Mouse (Mus musculus) heart, embryonic 14.5 days (tissue): ENCODE measurements around the gene Rerg. TPM values are rescaled to one million over a fixed set of nuclear protein-coding genes. Genes with fewer than 3 reads are reported as not detected.

Experiments used
- ATAC-seq: fragments of 200-750 bp; cut with Nextera tagmentation; 2 replicates; pipeline ENCODE4 v1.8.0; 2017; ENCODE audit warnings: low read depth, moderate TSS enrichment; ENCODE audit not compliant: insufficient number of reproducible peaks, insufficient read depth, low FRiP score
- H3K27ac ChIP-seq, 2 experiments: fragments of 200-500 bp in 1 of 2; fragments of 300-500 bp in 1 of 2; sonication (generic) in 1 of 2; replicated peaks in 1 of 2; 2 replicates each; pipeline ENCODE4 v1.5.1; 2012 to 2014; ENCODE audit warnings: low read depth in 2 of 2, low read length in 2 of 2, control low read depth in 1 of 2, mild to moderate bottlenecking in 1 of 2, mixed read lengths in 1 of 2; ENCODE audit not compliant: control insufficient read depth in 1 of 2, insufficient read depth in 1 of 2
- H3K27me3 ChIP-seq: fragments of 300-500 bp; sonication (generic); 2 replicates; pipeline ENCODE4 v1.6.1; 2014; ENCODE audit warnings: mild to moderate bottlenecking, low read length, control low read depth; ENCODE audit not compliant: control insufficient read depth, insufficient read depth
- H3K36me3 ChIP-seq: fragments of 300-500 bp; sonication (generic); 2 replicates; pipeline ENCODE4 v1.6.1; 2014; ENCODE audit warnings: mild to moderate bottlenecking, control low read depth, low read length, mixed read lengths; ENCODE audit not compliant: control insufficient read depth, insufficient read depth
- H3K4me1 ChIP-seq, 2 experiments: fragments of 200-500 bp in 1 of 2; fragments of 300-500 bp in 1 of 2; sonication (generic) in 1 of 2; 2 replicates each; pipeline ENCODE4 v1.6.1; 2012 to 2014; ENCODE audit warnings: low read length in 2 of 2, control low read depth in 1 of 2, mixed read lengths in 1 of 2; ENCODE audit not compliant: control insufficient read depth in 2 of 2, insufficient read depth in 2 of 2
- H3K4me2 ChIP-seq: fragments of 300-500 bp; sonication (generic); 2 replicates; pipeline ENCODE4 v1.6.1; 2014; ENCODE audit warnings: mild to moderate bottlenecking, low read length
- H3K4me3 ChIP-seq, 2 experiments: fragments of 200-500 bp in 1 of 2; fragments of 300-500 bp in 1 of 2; sonication (generic) in 1 of 2; 2 replicates each; pipeline ENCODE4 v1.5.1; 2012 to 2014; ENCODE audit warnings: low read length in 2 of 2, mild to moderate bottlenecking in 2 of 2, control low read depth in 1 of 2, low read depth in 1 of 2, moderate library complexity in 1 of 2; ENCODE audit not compliant: control insufficient read depth in 1 of 2, insufficient read depth in 1 of 2
- H3K9ac ChIP-seq: fragments of 300-500 bp; sonication (generic); 2 replicates; pipeline ENCODE4 v1.6.1; 2014; ENCODE audit warnings: mild to moderate bottlenecking, low read length
- H3K9me3 ChIP-seq: fragments of 300-500 bp; sonication (generic); 2 replicates; pipeline ENCODE4 v1.6.1; 2016; ENCODE audit warnings: low read length, control low read depth; ENCODE audit not compliant: control insufficient read depth
- WGBS: fragments of 180-500 bp; shearing (Covaris S2); extraction: QIAGEN DNeasy Blood & Tissue Kit; methylation state at CpG from one replicate; pipeline ENCODE4 v1.1.7; 2014; 5-methylcytosine and 5-hydroxymethylcytosine counted together
- polyA plus RNA-seq: library from polyadenylated mRNA; unstranded; fragments of >200 nt; fragmentation: Nextera tagmentation; extraction: Ambion mirVana; gene quantifications from 2 replicates; pipeline ENCODE4 v1.2.1, GENCODE M21; 2014

The Rerg gene
- polyA plus RNA-seq, 1 experiment from 2014 or later = 5.4 TPM

DNA sequence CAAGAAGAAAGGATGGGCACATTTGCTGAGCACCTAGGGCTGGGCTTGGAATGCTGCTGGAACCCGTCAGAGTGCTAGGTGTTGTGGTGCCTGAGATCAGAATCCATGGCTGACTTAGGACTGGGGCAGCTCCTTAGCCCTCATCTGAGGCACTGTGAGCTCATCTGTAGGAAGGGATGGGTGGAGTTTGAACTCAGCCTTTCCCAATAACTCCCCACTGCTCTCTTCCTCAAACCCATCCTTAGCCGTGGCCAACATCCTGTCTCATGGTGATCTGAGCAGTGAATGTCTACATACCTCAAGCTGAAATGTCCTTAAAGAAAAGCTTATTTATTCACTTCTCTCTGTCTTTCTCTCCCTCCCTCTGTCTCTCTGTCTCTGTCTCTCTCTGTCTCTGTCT, 19.3 kb downstream of the Rerg start:
- peaks cover 0 to 4% of the 10 kb centered on the region in 2 experiments; a peak in 1 of 4 replicates for H3K4me1 ChIP-seq
- no peaks in the 10 kb centered on the region for H3K9me3 ChIP-seq
- no peak overlapping the region for H3K9ac ChIP-seq
- no peak overlapping the region for H3K27ac ChIP-seq
- WGBS = 76% methylated on average over 2 of the region's 2 CpGs
- no peak for ATAC-seq
- no peaks in the 10 kb centered on the region for H3K36me3 ChIP-seq
- H3K4me2 ChIP-seq = no peak overlapping the region
- H3K4me3 ChIP-seq = no peak overlapping the region
- no peaks in the 10 kb centered on the region for H3K27me3 ChIP-seq

DNA sequence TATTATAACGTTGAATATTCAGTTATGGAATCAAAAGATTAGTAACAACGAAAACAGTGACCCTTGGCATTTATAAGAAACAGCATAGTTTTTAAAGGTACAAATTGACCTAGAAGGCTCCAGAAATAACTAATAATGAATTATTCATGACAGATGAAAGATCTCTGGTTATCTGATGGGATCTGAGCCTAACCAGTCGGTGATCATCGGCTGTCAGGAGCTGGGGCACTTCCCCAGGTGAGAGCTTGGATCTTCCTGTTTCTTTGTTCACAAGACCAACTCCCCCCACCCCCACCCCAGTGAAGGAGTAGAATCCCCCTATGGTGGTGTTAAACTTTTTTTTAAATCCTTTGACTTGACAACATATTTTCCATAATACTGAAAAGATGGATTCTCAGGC, 20.5 kb downstream of the Rerg start:
- H3K27ac ChIP-seq = no peak overlapping the region
- H3K36me3 ChIP-seq = no peaks in the 10 kb centered on the region
- no peak overlapping the region for H3K9ac ChIP-seq
- peaks cover 7 to 9% of the 10 kb centered on the region in 2 experiments for H3K4me1 ChIP-seq
- no peak for ATAC-seq
- 81% methylated on average over 4 of the region's 4 CpGs for WGBS
- H3K4me2 ChIP-seq = no peak overlapping the region
- no peaks in the 10 kb centered on the region for H3K9me3 ChIP-seq
- H3K4me3 ChIP-seq = no peak overlapping the region
- H3K27me3 ChIP-seq = no peaks in the 10 kb centered on the region

DNA sequence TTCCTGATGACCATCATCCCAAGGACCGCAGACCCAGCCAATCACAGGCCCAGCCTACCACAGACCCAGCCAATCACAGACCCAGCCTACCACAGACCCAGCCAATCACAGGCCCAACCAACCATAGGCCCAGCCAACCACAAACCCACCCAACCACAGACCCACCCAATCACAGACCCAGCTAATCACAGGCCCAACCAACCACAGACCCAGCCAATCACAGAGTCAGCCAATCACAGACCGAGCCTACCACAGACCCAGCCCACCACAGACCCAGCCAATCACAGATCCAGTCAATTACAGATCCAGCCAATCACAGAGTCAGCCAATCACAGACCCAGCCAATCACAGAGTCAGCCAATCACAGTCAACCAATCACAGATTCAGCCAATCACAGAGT, 23.4 kb downstream of the Rerg start:
- Histone ChIP-seq H3K4me2 (no peak overlapping the region), H3K27ac (no peak overlapping the region), H3K4me1 (peaks cover 12 to 20% of the 10 kb centered on the region in 2 experiments), H3K9ac (no peak overlapping the region), H3K36me3 (no peaks in the 10 kb centered on the region), H3K4me3 (no peak overlapping the region), H3K27me3 (no peaks in the 10 kb centered on the region), H3K9me3 (no peaks in the 10 kb centered on the region)
- ATAC-seq = no peak
- 90% methylated on average over 2 of the region's 2 CpGs for WGBS

- ATAC-seq = no peak
- no peaks in the 10 kb centered on the region for H3K36me3 ChIP-seq
- WGBS = 73% methylated on average over 11 of the region's 11 CpGs
Observed at GRCm38 (mm10) chr6:137145611-137146010, 24.7 kb downstream of the Rerg start.

DNA sequence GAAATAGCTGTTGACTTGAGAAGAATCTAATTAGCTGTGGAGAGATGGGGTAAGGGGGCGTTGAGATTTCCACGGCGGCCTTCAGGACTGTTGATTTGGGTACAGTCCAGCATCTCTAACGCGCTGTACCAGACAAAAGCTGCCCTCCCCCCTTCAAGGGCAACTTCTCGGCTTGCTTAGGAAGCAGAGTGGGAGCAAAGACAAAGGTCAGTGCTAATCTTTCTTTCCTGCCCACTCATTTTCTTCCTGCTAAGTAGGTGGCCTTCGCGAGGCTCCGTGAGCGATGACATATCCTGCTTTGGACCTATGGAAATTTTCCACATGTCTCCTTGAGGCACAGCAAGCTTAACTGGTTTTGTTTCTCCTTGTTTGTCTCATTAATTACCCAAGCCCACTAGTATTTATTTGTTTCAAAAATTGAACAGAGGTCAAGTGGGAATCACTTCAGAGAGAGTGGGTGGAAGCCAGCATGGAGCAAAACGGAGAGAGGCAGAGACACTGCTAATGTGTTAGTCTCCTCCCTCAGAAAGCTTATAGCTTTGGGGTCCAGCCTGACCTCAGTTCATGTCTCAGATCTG, 25.2 kb downstream of the Rerg start:
- WGBS = 19% methylated on average over 11 of the region's 11 CpGs
- Histone ChIP-seq H3K4me2 (peak overlapping the region; percentile 32), H3K27ac (0 out of 4 replicates have a peak overlapping the region, but pooled peaks have one; percentile 3 to 33), H3K4me1 (peaks cover 19 to 31% of the 10 kb centered on the region in 2 experiments), H3K27me3 (no peaks in the 10 kb centered on the region), H3K9me3 (no peaks in the 10 kb centered on the region), H3K9ac (0 out of 2 replicates have a peak overlapping the region, but pooled peaks have one; percentile 11), H3K36me3 (no peaks in the 10 kb centered on the region), H3K4me3 (no peak overlapping the region)
- 0 out of 2 replicates have a peak, but pooled peaks have one; percentile 25 for ATAC-seq

More at GRCm38 (mm10) chr6:137145611-137146010, 24.7 kb downstream of the Rerg start:
- Histone ChIP-seq H3K4me1 (peaks cover 19 to 31% of the 10 kb centered on the region in 2 experiments), H3K27ac (0 out of 4 replicates have a peak overlapping the region, but pooled peaks of 1 of the 2 experiments have one; percentile 3), H3K4me3 (no peak overlapping the region), H3K9ac (no peak overlapping the region), H3K9me3 (no peaks in the 10 kb centered on the region), H3K27me3 (no peaks in the 10 kb centered on the region), H3K4me2 (no peak overlapping the region)

GRCm38 (mm10) chr6:137144526-137144840, 25.8 kb downstream of the Rerg start:
- H3K4me1 ChIP-seq = peaks cover 19 to 31% of the 10 kb centered on the region in 2 experiments
- H3K27ac ChIP-seq = peak overlapping the region in 1 of 2 experiments; percentile 33; a peak in 2 of 4 replicates
- no peaks in the 10 kb centered on the region for H3K27me3 ChIP-seq
- H3K9ac ChIP-seq = no peak overlapping the region
- no peak overlapping the region for H3K4me3 ChIP-seq
- no peak for ATAC-seq
- peak overlapping the region; percentile 32 for H3K4me2 ChIP-seq
- WGBS = 75% methylated on average over 10 of the region's 10 CpGs
- H3K36me3 ChIP-seq = no peaks in the 10 kb centered on the region
- no peaks in the 10 kb centered on the region for H3K9me3 ChIP-seq

DNA sequence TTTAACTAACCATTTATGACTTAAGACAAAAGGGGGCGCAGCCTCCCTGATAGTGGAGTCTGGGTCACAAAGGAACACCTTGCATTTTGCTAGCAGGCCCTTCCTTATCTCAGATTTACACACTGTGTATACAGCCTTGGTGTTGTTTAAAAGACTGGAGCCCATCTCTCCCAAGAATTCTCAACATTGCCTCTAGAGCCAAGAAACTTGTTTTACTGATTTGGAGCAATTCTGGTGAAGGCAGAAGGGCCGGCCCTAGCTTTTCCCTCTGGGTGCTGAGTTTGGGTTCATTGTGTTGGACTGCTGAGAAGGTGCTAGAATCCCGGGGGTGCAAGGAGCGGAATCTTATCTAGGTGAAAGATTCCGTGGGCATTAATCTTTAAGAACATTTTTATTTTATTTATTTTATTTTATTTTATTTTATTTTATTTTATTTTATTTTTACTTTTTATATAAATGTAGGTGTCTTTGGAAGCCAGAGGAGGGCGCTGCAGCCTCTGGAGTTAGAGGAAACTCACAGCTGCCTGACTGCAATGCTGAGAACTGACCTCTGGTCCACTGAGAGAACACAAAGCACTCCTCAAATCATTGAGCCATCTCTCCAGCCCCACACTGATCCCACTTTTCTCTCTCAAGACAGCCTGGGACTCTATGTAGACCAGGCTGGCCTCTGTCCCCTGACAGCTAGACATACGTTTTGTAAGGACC, 26.3 kb downstream of the Rerg start:
- Histone ChIP-seq H3K9me3 (no peaks in the 10 kb centered on the region), H3K27me3 (no peaks in the 10 kb centered on the region), H3K4me3 (no peak overlapping the region), H3K9ac (no peak overlapping the region), H3K4me1 (peaks cover 19 to 33% of the 10 kb centered on the region in 2 experiments), H3K36me3 (no peaks in the 10 kb centered on the region), H3K4me2 (no peak overlapping the region), H3K27ac (peak overlapping the region in 1 of 2 experiments; percentile 33; a peak in 2 of 4 replicates)
- WGBS = 75% methylated on average over 7 of the region's 7 CpGs
- no peak for ATAC-seq
